Mouse (Mus musculus) spleen, adult 2 months (tissue): ENCODE measurements around the gene Cdhr4.

Experiments
- CTCF ChIP-seq: fragments of 200-500 bp; IDR thresholded peaks from 2 replicates; pipeline ENCODE4 v1.5.1; 2011; ENCODE audit warnings: mild to moderate bottlenecking, inconsistent platforms; ENCODE audit not compliant: insufficient read depth, insufficient read length, insufficient replicate concordance; ENCODE audit errors: extremely low read depth
- POLR2A ChIP-seq: fragments of 200-500 bp; IDR thresholded peaks from 2 replicates; pipeline ENCODE4 v1.6.1; 2011; ENCODE audit warnings: low read depth, low read length, inconsistent platforms

- TF ChIP-seq CTCF (no peak), POLR2A (peak; percentile 87)
Measured at GRCm38 (mm10) chr9:108001922-108002770, 9.8 kb downstream of the Cdhr4 start, which contains the start of gene Ip6k1.
